Mouse (Mus musculus) embryonic fibroblast, embryonic 13.5 days (primary cell): ENCODE measurements around the gene Tesk1.
A peak's percentile ranks its signal among the peaks of the same experiment; 100 is the strongest.

Experiments used
- CTCF ChIP-seq: IDR thresholded peaks from 2 replicates; pipeline ENCODE4 v1.5.1; 2011; ENCODE audit warnings: mild to moderate bottlenecking, control low read depth, low read length, moderate library complexity, borderline replicate concordance; ENCODE audit not compliant: insufficient read depth
- POLR2A ChIP-seq: IDR thresholded peaks from 2 replicates; pipeline ENCODE4 v1.6.1; 2011; ENCODE audit warnings: low read depth, mild to moderate bottlenecking, control low read depth, low read length, moderate library complexity

- TF ChIP-seq POLR2A: peak; percentile 88
- TF ChIP-seq CTCF: peak; percentile 98
These were observed 305 bp downstream of the Tesk1 start for GRCm38 (mm10) chr4:43442044-43442443.
